Mouse (Mus musculus) gastrocnemius, adult 2 months (tissue): Measurements from ENCODE around the gene Paf1. TPM values are rescaled to one million over a fixed set of nuclear protein-coding genes. Genes with fewer than 3 reads are reported as not detected.

ENCODE experiments used
- DNase-seq: peaks from one replicate; pipeline ENCODE4 v3.0.0; 2022
- H3K27ac ChIP-seq: fragments of 200-600 bp; 2 replicates; pipeline ENCODE4 v1.8.1; 2022; ENCODE audit warnings: mild to moderate bottlenecking
- H3K4me3 ChIP-seq: fragments of 200-600 bp; 2 replicates; pipeline ENCODE4 v1.8.1; 2022; ENCODE audit warnings: mild to moderate bottlenecking, moderate library complexity
- CTCF ChIP-seq: fragments of 200-600 bp; IDR thresholded peaks from 2 replicates; pipeline ENCODE4 v1.8.1; 2022; ENCODE audit warnings: antibody characterized with exemption, mild to moderate bottlenecking, moderate library complexity
- intact Hi-C: fragments of 180-260 bp; cut with DNase I; formaldehyde crosslinking; loops from one replicate; pipeline ENCODE4 v1.15.1; 2025
- total RNA-seq, 2 experiments: library from RNA; stranded (reverse); gene quantifications; 2 replicates each; pipeline ENCODE4 v1.2.3; 2021

Gene Paf1
- total RNA-seq, 2 experiments from 2014 or later = 31.0 to 35.0 TPM

- Histone ChIP-seq H3K27ac (peak overlapping the region; percentile 94), H3K4me3 (peak overlapping the region; percentile 76)
- peak; percentile 72 for DNase-seq
- TF ChIP-seq CTCF = peak; percentile 83
- intact Hi-C loops = loop anchor here (1.0 kb wide), 1 partner anchor 13 kb away; no protein-coding TSS in a partner anchor
These were observed 19.6 kb upstream of the Paf1 start for GRCm38 (mm10) chr7:28373131-28373581.

DNA sequence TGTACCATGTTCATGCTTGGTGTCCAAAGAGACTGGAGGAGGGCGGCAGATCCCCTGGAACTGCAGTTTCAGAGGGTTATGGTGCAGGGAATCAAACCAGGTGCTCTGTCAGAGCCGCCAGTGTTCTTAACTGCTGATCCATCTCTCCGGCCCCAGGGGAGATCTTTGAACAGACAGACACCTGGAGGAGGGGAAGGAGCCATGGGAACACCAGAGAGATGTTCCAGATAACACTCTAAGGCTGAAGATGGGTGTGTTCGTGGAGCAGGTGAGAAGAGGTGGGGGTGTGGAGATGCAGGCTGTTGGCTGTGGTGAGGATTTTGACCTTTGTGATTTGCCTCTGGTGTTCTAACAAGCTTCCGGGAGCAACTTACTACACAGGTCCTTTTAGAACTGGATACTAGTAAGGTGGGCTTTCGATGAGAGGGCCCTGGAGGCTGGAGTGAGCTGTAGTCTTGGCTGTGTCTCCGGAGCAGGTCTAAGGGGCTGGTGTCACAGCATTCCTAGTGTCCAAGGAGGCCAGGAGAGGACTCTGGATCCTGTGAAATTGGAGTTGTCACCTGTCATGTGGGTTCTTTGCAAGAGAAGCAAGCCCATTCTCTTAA lies 18.8 kb upstream of the Paf1 start:
- intact Hi-C loops = loop anchor here (1.0 kb wide), 1 partner anchor 12 kb away; no protein-coding TSS in a partner anchor
- no peak for DNase-seq
- no peak for TF ChIP-seq CTCF
- Histone ChIP-seq H3K27ac (peak overlapping the region; percentile 94), H3K4me3 (no peak overlapping the region)

DNA sequence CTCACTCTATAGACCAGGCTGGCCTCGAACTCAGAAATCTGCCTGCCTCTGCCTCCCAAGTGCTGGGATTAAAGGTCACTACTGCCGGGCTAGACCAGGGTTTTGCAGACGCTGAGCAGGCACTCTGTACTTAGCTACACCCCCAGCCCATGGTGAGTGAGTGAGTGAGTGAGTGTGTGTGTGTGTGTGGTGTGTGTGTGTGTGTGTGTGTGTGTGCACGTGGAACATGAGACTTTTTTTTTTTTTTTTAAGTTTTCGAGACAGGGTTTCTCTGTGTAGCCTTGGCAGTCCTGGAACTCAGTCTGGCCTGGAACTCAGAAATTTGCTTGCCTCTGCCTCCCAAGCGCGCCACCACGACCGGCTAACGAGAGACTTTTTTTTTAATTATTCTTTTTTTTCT lies 18.1 kb upstream of the Paf1 start:
- Histone ChIP-seq H3K4me3 (peak overlapping the region; percentile 91; the same call in 1 of the 2 replicates), H3K27ac (peak overlapping the region; percentile 94)
- no peak for TF ChIP-seq CTCF
- no peak for DNase-seq
- intact Hi-C loops = no loop called here

DNA sequence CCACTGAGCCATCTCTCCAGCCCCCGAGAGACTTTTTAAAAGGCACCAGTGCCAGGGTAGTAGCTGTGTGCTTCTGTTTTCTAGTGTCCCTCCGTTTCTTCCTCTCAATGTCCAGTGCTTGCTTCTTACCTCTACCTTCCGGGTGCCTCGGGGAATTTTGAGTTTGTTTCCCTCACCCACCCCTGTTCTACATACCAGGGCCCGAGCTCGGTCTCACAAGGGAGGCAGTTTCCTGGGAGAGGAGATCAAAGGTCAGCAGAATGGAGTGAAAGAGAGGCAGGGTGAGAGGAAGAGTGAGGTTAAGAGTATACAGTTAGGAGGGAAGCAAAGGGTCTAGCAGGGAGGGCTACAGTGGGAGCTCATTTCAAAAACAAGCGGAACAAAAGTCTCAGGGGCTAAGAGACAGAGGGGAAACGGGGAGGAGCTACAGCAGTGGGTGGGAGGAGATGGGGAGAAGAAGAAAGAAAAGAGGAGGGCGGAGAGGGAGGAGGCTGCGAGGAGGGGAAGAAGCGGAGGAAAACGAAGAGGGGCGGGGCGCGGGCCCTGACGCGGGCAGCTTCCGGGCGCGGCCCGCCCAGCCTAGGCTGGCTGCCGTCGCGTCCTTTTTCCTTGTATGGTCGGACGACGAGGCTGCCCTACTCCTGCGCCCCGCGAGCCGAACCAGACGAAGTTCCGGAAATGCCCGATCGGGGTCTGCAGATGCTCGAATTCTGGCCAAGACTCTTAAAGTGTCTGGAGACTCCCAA lies 17.4 kb upstream of the Paf1 start:
- peak overlapping the region; percentile 94 for H3K27ac ChIP-seq
- peak overlapping the region; percentile 91 for H3K4me3 ChIP-seq
- no peak for TF ChIP-seq CTCF
- intact Hi-C loops = no loop called here
- DNase-seq = peak; percentile 96

DNA sequence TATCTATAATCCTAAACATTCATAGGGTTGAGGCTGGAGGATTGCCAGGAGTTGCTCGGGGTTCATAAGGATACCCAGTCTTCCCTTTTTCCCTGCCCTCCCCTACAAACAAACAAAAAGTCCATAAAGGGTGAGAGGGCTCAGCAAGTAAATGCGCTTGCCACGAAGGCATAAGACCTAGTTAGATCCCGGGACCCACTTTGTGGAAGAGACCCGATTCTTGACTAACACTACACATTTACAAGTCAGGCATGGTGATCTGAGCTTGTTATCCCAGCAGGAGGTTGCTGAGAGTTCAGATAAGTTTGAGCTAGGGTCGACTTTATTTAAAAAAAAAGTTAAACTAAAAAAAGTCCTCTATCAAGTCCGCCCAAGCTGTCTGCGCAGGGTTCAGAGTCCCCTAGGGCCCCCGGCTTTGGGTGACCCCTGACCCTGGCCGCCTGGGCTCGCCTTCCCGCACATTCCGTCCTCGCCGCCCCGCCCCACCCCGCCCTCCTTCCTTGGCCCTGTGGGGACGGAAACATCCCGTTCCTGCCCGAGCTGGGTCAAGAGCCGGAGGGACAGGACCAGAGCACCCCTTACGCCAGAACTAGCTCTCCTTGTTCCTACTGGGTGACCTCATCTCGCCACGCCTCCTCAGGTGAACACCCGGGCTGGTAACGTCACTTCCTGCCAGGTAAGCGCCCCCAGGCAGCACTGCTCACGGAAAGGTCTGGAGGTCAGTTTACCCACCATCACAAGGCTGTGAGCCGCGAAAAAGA lies 16.6 kb upstream of the Paf1 start:
- TF ChIP-seq CTCF = no peak
- DNase-seq = peak; percentile 93
- Histone ChIP-seq H3K4me3 (peak overlapping the region; percentile 91), H3K27ac (peak overlapping the region; percentile 94)
- intact Hi-C loops = no loop called here

DNA sequence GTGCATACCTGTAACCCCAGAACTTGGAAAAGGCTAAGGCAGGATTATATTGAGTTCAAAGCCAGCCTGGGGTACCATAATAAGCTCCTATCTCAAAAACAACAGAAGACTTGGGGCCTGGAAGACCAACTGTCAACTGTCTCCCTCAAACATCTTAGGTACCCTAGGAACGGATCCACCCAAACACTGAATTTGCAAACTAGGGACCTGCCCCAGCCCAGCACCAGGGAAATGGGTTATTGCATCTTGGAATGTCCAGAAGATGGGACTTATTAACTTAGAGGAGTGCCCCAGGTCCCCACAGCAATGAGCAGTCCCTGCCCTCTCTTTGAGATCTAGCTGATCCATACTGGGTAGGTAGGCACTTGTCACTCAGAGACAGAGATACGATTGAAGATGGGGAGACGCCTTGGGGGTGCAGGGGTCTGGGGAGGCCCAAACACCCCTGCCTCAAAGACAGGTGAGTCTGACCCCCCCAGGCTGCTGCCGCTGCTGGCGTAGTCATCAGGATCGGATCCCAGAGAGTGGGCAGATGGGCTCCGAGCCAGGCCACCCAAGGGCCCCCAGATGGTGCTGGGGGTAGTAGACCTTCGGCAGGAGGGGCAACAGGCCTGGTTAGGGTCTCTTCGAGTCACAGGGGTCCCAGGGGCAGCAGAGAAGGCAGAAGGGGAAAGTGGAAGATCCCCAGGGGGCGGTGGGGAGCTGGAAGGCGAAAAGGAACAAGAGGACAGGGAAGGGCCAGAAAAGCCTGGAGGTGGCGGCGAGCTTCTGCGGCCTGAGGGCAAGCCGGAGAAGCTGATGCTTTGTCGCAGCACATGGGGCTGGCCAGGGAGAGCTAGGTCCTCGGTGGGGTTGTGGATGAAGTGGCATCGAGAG lies 15.3 kb upstream of the Paf1 start:
- peak overlapping the region; percentile 91 for H3K4me3 ChIP-seq
- intact Hi-C loops = no loop called here
- peak overlapping the region; percentile 94 for H3K27ac ChIP-seq
- DNase-seq = no peak
- no peak for TF ChIP-seq CTCF

- TF ChIP-seq CTCF = no peak
- H3K4me3 ChIP-seq = peak overlapping the region; percentile 91
- DNase-seq = peak; percentile 78
- peak overlapping the region; percentile 94 for H3K27ac ChIP-seq
- intact Hi-C loops = no loop called here
These were observed 14.6 kb upstream of the Paf1 start for GRCm38 (mm10) chr7:28378066-28378690.

- peak; percentile 98 for DNase-seq
- H3K27ac ChIP-seq = peak overlapping the region; percentile 94
- intact Hi-C loops = no loop called here
- H3K4me3 ChIP-seq = peak overlapping the region; percentile 91
- TF ChIP-seq CTCF = no peak
These were observed 13.7 kb upstream of the Paf1 start for GRCm38 (mm10) chr7:28378769-28379651.

DNA sequence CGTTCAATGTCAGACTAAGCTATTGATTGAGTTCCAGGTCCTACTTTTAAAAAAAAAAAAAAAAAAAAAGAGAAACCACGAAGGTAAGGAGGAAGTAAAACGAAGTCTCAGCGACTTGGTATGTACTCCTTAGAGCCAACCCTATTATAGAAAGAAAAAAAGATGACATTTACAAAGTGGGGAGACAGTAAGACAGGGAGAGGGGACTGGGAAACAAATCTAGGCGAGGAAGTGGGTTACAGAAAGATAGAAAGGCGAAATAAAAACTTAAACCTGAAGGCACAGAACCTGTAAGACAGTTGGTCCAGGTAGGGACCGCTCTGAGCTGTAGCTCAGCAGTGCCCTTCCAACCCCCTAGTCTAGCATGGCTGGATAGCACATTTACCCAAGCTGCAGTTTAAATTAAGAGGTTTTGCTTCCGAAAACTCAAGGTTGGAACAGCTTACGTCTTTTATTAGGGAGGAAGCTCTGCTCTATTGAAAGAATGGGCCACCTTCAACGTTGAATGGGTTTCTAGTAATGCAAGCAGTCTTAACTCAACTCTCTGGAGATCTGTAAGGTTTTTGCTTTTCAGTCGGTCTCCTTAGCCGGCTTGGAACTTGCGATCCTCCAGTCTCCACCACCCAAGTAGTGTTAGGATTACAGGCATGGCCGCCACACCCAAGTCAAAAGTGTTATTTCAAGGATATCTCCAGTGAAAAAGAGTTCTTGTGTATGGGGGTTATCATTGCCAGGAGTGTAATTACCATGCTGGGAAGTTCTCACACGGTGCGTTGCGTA lies 12.3 kb upstream of the Paf1 start, which contains the start of gene Zfp36:
Gene Zfp36, minus strand, starts transcription at position 17 of the 780 bp plus-strand sequence.
- DNase-seq = no peak
- H3K4me3 ChIP-seq = peak within 1 kb of the TSS; percentile 91
- H3K27ac ChIP-seq = peak within 1 kb of the TSS; percentile 94
- no peak for TF ChIP-seq CTCF
- intact Hi-C loops = no loop called here
